Mouse (Mus musculus): ENCODE measurements around the gene Zmiz1.

Zmiz1 gene

DNA sequence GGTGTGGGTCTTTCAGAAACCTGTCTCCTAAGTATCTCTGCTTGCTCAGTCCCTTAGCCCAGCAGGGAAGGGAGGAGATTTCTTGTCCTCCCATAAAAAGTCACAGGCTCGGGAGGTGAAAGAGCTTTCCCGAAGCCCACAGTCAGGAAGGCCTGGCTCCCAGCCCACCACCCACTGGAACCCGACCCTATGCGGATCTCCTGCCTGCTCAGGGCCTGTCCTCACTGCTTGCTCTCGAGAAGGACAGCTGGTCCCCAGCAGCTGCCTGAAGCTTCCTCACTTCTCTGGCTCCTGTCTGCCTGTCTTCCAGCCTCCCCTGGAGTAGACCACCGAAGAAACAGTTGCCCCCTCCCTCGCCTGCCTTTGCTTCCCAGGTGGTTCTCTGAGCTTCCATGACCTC lies 103.9 kb downstream of the Zmiz1 start:
- no peak for DNase-seq (ENCODE audit: low spot score)

DNA sequence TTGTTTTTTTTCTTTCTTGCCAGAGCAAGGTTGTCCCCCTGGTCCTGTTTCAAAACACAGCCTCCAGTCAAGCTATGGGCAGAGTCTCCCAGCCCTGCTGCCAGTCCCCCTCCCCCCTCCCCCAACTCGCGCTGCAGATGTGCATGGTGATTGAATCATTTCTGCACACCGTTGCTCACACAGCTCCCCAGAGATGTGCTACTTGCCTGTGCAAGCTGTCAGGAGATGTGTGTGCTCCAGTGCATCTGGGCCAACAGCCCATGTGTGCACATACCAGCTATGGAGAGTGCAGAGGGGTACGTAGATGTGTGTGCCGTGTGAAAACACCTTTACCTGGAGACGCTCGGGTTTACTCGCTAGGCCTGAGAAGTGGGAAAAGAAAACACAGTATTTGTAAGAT lies 105.6 kb downstream of the Zmiz1 start:
- no peak for DNase-seq (ENCODE audit: low spot score)

DNA sequence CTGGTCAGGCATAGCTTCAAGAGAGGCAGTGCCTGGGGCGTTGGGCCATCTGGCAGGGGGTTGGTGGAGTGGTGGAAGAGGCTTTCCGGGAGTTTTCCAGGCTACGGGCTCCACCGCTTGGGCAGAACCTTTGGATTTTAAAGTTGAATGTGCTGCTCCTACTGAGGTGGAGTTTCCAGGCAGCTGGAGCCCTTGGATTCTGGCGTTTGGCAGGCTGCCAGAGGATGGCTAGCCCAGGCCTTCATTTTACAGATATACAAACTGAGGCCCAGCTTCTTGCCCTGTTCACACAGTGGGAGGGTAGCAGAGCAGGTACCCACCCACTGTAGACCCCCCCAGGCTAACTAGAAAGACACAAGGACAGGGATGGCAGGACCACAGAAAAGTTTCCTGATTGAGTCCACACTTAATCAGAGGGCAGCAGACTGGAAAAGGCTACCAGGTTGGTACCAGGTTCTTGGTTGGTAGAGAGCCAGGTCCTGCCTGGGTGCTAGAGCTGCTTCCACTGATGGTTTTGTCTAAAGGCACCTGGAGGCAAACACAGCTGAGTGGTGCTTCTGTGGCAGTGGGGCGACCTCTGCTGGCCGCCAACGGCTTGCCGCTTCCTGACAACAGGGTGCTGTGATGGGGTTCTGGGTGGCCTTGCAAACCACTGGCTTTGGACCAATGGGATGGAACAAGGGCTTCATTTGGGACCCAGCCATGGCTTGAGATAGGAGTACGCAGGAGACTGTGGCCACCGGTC lies 106.5 kb downstream of the Zmiz1 start:
- DNase-seq (ENCODE audit: low spot score), result peak; percentile 53

DNA sequence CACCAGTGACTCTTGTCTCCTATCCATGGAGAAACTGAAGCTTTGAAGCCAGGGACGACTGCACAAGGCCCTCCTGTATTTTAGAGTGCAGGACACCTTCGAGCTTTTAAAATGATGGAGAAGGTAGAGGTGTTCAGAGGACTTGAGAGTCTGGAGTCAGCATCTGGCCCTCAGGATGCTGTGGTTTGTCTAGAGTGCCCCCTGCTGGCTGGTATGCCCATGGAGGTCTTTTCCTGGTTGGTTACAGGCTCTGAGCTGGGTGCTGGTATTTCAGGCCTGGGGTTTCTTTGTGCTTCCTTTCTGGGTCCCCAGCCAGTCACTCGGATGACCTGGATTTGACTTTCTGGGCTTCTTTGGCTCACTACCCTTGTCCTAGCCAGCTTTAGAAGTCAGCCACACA lies 108.3 kb downstream of the Zmiz1 start:
- peak; percentile 52 for DNase-seq (ENCODE audit: low spot score)

DNA sequence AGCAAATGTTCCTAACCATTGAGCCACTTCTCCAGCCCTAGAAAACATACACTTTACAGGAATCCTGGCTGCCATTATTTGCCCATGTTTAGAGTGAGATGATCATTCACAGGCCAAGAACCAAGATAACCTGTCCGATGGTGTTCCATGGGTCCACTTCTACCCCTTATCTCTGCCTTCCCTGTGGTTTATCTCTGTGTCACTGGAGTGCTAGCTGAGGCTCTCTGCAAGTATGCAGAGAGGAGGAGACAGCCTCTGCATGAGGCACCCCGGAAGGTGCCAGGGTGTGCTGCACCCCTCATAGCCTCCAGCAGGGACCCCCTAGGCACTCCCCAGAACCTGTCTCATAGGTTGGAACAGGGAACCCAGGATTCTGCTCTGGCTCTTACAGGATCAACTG lies 108.9 kb downstream of the Zmiz1 start:
- DNase-seq (ENCODE audit: low spot score), result no peak

GRCm38 (mm10) chr14:25574047-25574870 lies 115.3 kb downstream of the Zmiz1 start:
- no peak for DNase-seq (ENCODE audit: low spot score)

DNA sequence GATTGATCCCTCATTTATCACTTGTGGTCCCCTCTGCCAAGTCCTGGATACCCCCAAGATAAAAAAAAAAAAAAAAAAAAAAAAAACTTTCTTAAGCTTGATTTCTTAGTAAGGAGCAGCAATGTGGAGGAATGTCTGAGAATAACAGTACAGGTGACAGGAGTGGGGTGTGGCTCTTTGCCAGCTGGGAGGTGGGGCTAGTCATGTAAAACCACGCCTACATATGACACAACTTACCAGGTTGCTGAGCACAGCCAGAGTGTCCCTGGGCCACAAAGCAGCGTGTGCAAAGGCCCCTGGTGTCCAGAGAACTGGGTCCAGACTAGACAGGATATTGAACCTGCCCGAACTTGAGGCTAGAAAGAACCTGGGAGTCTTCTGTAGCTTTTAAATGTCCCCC lies 117.7 kb downstream of the Zmiz1 start:
- no peak for DNase-seq (ENCODE audit: low spot score)

- DNase-seq (ENCODE audit: low spot score), result no peak
Observed at GRCm38 (mm10) chr14:25577431-25577830, 118.4 kb downstream of the Zmiz1 start.

DNA sequence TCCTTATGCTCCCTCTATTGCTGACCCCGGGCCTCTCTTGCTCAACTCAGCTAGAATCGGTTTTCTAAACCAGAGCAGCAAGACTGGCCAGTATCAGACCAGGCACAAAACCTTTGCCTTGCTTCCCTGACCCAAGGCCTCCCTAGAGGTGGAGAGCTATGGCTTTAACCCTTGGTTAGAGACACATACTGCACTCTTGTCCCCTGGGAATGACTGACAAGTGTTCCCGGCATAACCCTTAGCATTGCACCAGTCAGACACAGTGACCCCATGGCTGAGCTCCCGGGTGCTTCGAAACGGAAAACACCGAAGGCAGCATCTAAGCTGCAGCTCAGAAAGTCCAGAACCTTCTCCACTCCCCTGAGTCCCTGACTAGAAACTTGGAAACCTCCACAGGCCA lies 120.6 kb downstream of the Zmiz1 start:
- DNase-seq (ENCODE audit: low spot score), result no peak

DNA sequence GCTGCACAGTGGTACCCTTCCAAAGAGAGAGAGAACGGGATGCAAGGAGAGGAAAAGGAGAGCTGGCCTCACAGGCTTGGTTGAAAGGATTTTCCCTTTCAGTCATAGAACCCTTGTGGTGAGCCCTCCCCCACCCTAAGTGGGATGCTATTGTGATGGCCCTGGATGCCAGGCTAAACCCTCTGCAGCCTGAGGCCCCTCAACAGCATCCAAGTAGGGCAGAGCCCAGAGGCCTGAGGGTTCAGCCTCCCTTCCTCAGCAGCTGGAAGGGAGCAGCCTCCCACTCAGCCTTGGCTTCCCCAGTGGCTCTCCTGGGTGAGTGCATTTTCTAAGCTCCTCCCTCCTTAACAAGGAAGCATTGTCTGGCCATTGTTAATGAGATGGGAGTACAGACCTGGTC lies 121.4 kb downstream of the Zmiz1 start:
- DNase-seq (ENCODE audit: low spot score), result no peak

DNA sequence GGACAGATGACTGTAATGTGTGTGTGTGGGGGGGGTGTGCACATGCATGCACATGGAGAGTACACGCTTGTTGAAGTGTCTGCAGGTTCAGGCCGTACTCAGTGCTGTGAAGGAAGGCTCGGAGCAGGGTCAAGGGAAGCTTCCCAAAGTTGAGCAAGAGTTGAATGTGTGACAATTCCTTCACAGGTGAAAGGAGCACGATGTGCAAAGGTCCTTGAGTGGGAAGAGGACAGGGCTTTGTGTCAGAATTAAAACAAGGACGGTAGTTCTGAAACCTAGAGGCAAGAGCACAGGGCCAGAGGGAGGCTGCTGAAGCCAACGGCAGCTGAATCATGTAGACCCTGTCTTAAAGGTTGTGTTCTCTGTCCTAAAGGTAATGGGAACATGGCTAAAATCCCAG lies 123.6 kb downstream of the Zmiz1 start:
- DNase-seq (ENCODE audit: low spot score), result no peak

- DNase-seq (ENCODE audit: low spot score), result no peak
Observed at GRCm38 (mm10) chr14:25583899-25584298, 124.9 kb downstream of the Zmiz1 start.

- DNase-seq (ENCODE audit: low spot score), result no peak
Observed at GRCm38 (mm10) chr14:25585545-25586301, 126.7 kb downstream of the Zmiz1 start.

- DNase-seq (ENCODE audit: low spot score), result no peak
Observed at GRCm38 (mm10) chr14:25586846-25587486, 128.0 kb downstream of the Zmiz1 start.

DNA sequence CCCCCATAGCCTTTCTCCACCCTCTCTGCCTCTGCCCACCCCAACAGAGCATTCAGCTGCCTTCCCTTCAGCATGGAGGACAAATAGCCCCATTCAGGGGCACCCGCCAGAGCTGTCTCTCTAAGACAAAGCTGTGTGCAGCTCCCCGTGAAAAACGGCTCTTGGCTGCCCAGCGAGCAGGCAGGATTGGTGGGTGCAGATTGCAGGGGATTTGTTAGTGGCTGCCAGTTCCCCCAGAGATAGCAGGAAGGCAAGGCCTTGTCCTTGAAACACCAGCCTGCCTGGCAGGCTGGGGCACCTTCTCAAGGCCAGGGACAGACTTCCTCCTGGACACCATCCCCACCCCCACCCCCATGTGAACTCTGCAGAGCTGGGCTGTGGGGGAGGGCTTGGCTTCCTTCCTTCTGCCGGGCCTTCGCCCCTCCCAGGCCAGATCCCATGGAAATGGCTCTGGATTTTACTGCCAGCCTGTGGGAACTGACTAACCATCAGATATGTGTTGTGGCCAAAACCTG lies 128.6 kb downstream of the Zmiz1 start:
- no peak for DNase-seq (ENCODE audit: low spot score)

GRCm38 (mm10) chr14:25588156-25588555 lies 129.2 kb downstream of the Zmiz1 start:
- no peak for DNase-seq (ENCODE audit: low spot score)

- DNase-seq (ENCODE audit: low spot score), result no peak
Observed at GRCm38 (mm10) chr14:25588946-25589937, 130.3 kb downstream of the Zmiz1 start.

GRCm38 (mm10) chr14:25591000-25591399 lies 132.0 kb downstream of the Zmiz1 start:
- DNase-seq (ENCODE audit: low spot score), result no peak

- DNase-seq (ENCODE audit: low spot score), result no peak
Observed at GRCm38 (mm10) chr14:25591426-25591825, 132.4 kb downstream of the Zmiz1 start.

DNA sequence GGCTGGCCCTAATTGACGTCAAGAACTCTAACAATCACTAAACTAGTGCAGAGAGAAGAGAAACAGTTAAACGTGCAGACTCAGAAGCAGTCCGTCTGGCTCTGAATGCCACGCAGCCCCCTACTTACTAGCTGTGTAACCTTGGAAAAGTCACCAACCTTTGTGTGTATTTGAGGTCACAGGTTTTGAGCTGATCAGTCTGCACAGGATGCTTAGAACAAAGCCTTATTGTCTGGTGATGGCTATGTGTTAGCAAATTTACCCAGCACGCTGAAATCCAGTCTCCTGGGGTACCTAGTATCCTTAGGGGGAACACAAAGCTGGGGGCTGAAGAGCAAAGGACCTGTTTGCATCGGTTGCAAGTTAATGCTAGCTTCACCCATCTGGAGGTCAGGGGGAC lies 133.5 kb downstream of the Zmiz1 start:
- no peak for DNase-seq (ENCODE audit: low spot score)

GRCm38 (mm10) chr14:25593876-25594275 lies 134.9 kb downstream of the Zmiz1 start:
- peak; percentile 31 for DNase-seq (ENCODE audit: low spot score)
